Mouse (Mus musculus): ENCODE results near the gene Elob.

DNA sequence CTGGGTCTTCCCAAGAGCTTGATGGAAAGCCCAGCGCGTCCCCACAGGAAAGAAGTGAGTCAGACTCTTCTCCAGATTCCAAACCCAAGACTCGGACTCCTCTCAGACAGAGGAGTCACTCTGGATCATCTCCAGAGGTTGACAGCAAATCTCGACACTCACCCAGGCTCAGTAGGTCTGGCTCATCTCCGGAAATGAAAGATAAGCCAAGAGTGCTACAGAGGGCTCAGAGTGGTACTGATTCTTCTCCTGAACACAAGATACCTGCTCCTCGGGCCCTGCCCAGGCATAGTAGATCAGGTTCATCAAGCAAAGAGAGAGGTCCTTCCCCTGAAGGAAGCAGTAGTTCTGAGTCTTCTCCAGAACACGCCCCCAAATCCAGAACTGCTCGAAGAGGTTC lies 10.4 kb downstream of the Elob start:
- TF ChIP-seq EP300 (optimal IDR thresholded peaks at IDR 0.05), result no peak
- TF ChIP-seq CTCF (IDR thresholded peaks at IDR 0.05; ENCODE audit: low read depth), result no peak
